Mouse (Mus musculus) cortical plate, adult 2 months (tissue): ENCODE measurements around the gene Frs3.
A peak's percentile ranks its signal among the peaks of the same experiment; 100 is the strongest.

ENCODE experiments used
- CTCF ChIP-seq: fragments of 200-500 bp; IDR thresholded peaks from 2 replicates; pipeline ENCODE4 v1.5.1; 2011; ENCODE audit warnings: mild to moderate bottlenecking, control low read depth, low read length; ENCODE audit not compliant: insufficient read depth; ENCODE audit errors: extremely low read depth
- POLR2A ChIP-seq: fragments of 200-500 bp; IDR thresholded peaks from 2 replicates; pipeline ENCODE4 v1.6.1; 2011; ENCODE audit warnings: mild to moderate bottlenecking, low read length, control low read depth; ENCODE audit not compliant: insufficient read depth; ENCODE audit errors: extremely low read depth

- 0 out of 2 replicates have a peak, but pooled peaks have one; percentile 11 for TF ChIP-seq POLR2A
- no peak for TF ChIP-seq CTCF
Measured at GRCm38 (mm10) chr17:47737271-47738065, 48.6 kb downstream of the Frs3 start.
